Mouse (Mus musculus) cerebellum, adult 2 months (tissue): ENCODE data around the gene Plcxd3. TPM values are rescaled to one million over a fixed set of nuclear protein-coding genes. Genes with fewer than 3 reads are reported as not detected.
A peak's percentile ranks its signal among the peaks of the same experiment; 100 is the strongest.

Source experiments
- DNase-seq, 2 experiments: peaks; one replicate each; pipeline ENCODE4 v3.0.0; 2021
- H3K27ac ChIP-seq: fragments of 200-500 bp; 2 replicates; pipeline ENCODE4 v1.5.1; 2012; ENCODE audit warnings: low read length, control low read depth, inconsistent platforms; ENCODE audit not compliant: insufficient read depth
- H3K27me3 ChIP-seq: fragments of 200-500 bp; 2 replicates; pipeline ENCODE4 v1.6.1; 2012; ENCODE audit warnings: inconsistent platforms, mild to moderate bottlenecking, low read length, moderate library complexity; ENCODE audit not compliant: control insufficient read depth, insufficient read depth
- H3K4me1 ChIP-seq: fragments of 200-500 bp; 2 replicates; pipeline ENCODE4 v1.6.1; 2011; ENCODE audit warnings: low read length; ENCODE audit not compliant: control insufficient read depth, insufficient read depth
- H3K4me3 ChIP-seq: fragments of 200-500 bp; replicated peaks from 2 replicates; pipeline ENCODE3; 2011; ENCODE audit warnings: mild to moderate bottlenecking, low read depth, low read length, control low read depth; ENCODE audit not compliant: insufficient read depth
- CTCF ChIP-seq: fragments of 200-500 bp; IDR thresholded peaks from 2 replicates; pipeline ENCODE4 v1.5.1; 2011; ENCODE audit warnings: low read depth, mild to moderate bottlenecking, control low read depth, low read length, moderate library complexity, borderline replicate concordance; ENCODE audit not compliant: insufficient read depth
- POLR2A ChIP-seq: fragments of 200-500 bp; IDR thresholded peaks from 2 replicates; pipeline ENCODE4 v1.6.1; 2011; ENCODE audit warnings: low read length, control low read depth, borderline replicate concordance; ENCODE audit not compliant: insufficient read depth
- WGBS: fragments of 180-500 bp; shearing (Covaris S2); methylation state at CpG from one replicate; pipeline ENCODE4 v1.1.7; 2018; 5-methylcytosine and 5-hydroxymethylcytosine counted together
- polyA plus RNA-seq: library from polyadenylated mRNA; depleted of rRNA; stranded (reverse); fragments of >200 nt; gene quantifications from 2 replicates; pipeline ENCODE4 v1.2.3, GENCODE M21; 2012

The Plcxd3 gene
- polyA plus RNA-seq, 1 experiment: 13.2 TPM

DNA sequence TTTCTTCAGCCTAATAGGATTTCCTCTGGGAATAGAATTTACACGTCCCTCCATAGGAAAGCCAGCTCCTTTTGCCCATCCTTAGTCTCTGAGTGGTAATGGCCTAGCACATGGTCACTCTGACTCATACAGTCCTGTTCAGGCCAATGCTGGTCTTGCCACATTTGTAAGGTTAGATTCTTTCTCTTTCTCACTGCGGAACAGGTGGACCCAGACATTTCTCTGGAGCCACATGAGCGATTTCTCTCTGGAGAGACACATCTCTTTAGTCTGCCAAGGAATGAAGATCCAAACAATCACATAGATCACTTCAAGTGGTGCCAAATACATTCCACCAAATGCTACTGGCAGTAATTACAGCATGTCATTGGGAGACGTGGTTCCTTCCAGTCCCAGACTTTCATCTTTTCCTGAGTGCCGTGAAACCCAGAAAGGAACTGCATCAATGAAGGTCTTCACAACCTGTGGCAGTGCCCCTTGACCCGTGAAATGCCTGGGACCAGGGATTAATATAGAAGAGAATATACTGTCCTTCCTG, 769 bp upstream of the Plcxd3 start:
- Histone ChIP-seq H3K27me3 (no peaks in the 10 kb centered on the region), H3K4me1 (peaks cover 5% of the 10 kb centered on the region; the same call in 1 of the 2 replicates), H3K4me3 (peak overlapping the region; percentile 97), H3K27ac (peak overlapping the region; percentile 94; the same call in 1 of the 2 replicates)
- TF ChIP-seq POLR2A (no peak), CTCF (no peak)
- peak; percentile 44 to 59 for DNase-seq
- 30% methylated on average over 6 of the region's 6 CpGs for WGBS

DNA sequence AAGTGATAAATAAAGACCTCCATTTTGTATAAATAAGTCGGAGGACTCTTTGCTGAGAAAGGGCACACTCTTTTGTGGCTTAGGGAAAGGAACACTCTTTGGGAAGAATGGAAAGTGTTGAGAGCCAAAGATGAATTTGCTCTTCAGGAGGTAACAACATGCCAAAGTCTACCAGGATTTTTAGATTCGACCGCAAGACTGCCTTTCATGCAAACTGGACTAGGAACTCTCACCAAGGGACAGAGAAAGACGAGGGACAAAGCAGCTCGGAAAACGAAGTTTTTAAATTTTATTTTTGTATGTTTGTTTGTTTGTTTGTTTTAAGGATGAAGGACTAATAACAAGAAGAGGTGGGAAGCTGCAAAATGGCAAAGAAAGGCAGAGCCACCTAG, 264 bp upstream of the Plcxd3 start:
- Histone ChIP-seq H3K4me3 (peak overlapping the region; percentile 97), H3K27me3 (no peaks in the 10 kb centered on the region), H3K27ac (peak overlapping the region; percentile 94; the same call in 1 of the 2 replicates), H3K4me1 (peaks cover 5% of the 10 kb centered on the region; the same call in 1 of the 2 replicates)
- WGBS: 6% methylated on average over 6 of the region's 6 CpGs
- TF ChIP-seq CTCF: no peak
- TF ChIP-seq POLR2A: no peak
- DNase-seq: no peak

DNA sequence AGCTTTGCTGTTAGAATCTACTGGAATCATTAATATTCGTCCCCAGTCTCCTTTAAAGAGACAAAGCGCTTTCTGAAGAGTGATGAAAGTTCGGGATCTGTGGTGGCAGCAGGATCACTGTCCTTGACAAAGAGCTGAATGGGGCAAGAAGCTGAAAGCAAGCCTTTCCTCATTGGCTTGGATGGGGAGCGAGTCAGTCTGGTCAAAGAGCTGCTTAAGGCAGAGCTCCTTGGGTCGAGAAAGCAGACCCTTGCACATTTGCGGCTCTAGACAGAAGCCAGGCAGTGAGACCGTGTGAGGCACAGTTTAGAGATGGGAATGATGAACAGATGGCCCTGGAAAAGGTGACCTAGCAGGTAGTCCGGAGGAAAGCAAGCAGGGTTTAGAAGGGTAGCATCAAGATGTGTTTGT, 935 bp downstream of the Plcxd3 start:
- peak; percentile 80 to 90 for DNase-seq
- 3% methylated on average over 8 of the region's 8 CpGs for WGBS
- Histone ChIP-seq H3K27me3 (no peaks in the 10 kb centered on the region), H3K4me1 (peaks cover 5% of the 10 kb centered on the region; the same call in 1 of the 2 replicates), H3K27ac (peak overlapping the region; percentile 94), H3K4me3 (peak overlapping the region; percentile 97)
- TF ChIP-seq CTCF: no peak
- peak; percentile 25; the same call in 1 of the 2 replicates for TF ChIP-seq POLR2A

DNA sequence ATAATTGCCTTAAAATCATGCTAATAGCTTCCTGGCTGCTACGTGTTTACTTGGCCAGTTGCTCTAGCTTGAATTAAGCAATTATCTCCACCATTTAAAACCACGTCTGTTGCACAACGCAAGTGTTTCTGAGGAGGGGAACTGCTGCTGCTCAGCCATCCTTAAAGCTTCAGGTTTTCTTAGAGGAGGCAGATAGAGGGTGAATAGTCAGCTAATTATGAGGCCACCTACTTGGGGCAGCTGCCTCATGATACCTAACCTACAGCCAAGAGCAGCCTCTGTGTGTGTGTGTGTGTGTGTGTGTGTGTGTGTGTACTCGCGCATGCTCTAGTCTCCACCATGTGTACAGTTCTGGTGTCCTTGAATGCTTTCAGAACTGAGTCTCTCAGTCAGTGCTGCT, 3.5 kb downstream of the Plcxd3 start:
- 16% methylated on average over 5 of the region's 5 CpGs for WGBS
- Histone ChIP-seq H3K27ac (peak overlapping the region; percentile 15; the same call in 1 of the 2 replicates), H3K4me1 (peaks cover 14% of the 10 kb centered on the region; the same call in 1 of the 2 replicates), H3K4me3 (peak overlapping the region; percentile 59), H3K27me3 (no peaks in the 10 kb centered on the region)
- TF ChIP-seq CTCF: no peak
- no peak for TF ChIP-seq POLR2A
- peak; percentile 58 to 61 for DNase-seq

DNA sequence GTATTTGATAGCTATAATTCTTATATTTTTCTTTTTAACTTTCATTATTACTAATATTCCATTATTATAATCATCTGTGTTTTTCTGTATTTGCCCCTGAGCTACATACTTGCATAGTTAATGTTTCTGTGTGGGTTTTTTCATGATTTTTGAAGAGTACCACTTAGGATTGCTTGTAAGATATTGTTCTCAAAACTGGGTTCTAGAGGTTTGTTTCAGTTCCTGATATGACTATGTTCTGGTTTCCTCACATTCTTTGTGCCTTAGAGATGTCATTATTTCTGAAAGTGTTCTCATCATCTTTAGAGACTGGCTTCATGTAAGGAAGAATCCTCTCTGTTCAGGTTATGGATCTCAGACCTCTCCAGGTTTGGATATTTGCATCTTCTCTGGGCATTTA, 12.5 kb downstream of the Plcxd3 start:
- TF ChIP-seq CTCF (no peak), POLR2A (no peak)
- Histone ChIP-seq H3K27ac (no peak overlapping the region), H3K4me3 (no peak overlapping the region), H3K4me1 (peaks cover 3% of the 10 kb centered on the region; the same call in 1 of the 2 replicates), H3K27me3 (no peaks in the 10 kb centered on the region)
- DNase-seq: no peak

DNA sequence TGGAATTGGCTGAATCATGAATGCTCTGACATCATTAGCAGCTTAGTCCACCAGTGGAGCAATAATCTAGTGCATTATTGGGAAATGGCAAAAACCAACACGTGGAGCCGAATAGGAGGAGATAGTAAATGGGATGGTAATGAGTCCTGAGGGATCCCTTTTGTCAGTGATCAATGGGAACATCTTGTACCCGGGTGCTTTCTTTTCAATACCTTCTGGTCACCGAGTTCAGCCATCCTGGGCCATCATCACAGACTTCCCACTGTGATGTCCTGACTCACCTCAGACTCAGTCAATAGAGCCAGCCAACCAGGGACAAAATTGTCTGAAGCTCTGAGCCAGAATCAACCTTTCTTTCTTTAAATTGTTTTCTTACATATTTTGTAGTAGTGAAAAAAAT, 24.8 kb downstream of the Plcxd3 start:
- H3K27me3 ChIP-seq: no peaks in the 10 kb centered on the region
- H3K4me3 ChIP-seq: no peak overlapping the region
- TF ChIP-seq POLR2A: no peak
- no peak for TF ChIP-seq CTCF
- no peak overlapping the region for H3K27ac ChIP-seq
- peaks cover 5% of the 10 kb centered on the region; the same call in 1 of the 2 replicates for H3K4me1 ChIP-seq
- 15% methylated on average over 4 of the region's 4 CpGs for WGBS
- DNase-seq: peak in 1 of 2 experiments; percentile 68

DNA sequence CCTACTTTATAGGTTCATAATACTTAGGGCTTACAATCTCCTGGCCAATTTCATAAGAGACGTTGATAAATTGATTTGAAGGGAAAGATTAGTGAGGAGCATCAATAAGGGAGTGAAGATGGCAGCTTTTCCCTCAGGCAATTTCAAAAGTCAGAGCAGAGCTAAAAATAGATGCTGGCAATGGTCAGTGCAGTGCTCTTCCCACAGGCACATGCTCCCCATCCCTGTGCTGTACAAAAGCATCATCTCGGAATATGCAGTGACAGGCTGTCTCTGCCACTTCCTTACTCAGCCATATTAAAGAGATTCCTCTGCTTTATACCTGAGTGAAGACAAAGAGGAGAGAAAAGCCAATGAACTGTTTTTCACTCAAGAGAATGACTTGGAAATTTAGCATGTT, 36.0 kb downstream of the Plcxd3 start:
- H3K4me3 ChIP-seq: no peak overlapping the region
- WGBS: 11% methylated on average over 2 of the region's 2 CpGs
- peak; percentile 38 to 82 for DNase-seq
- TF ChIP-seq CTCF (no peak), POLR2A (no peak)
- H3K27ac ChIP-seq: no peak overlapping the region
- no peaks in the 10 kb centered on the region for H3K27me3 ChIP-seq
- H3K4me1 ChIP-seq: peaks cover 8% of the 10 kb centered on the region

DNA sequence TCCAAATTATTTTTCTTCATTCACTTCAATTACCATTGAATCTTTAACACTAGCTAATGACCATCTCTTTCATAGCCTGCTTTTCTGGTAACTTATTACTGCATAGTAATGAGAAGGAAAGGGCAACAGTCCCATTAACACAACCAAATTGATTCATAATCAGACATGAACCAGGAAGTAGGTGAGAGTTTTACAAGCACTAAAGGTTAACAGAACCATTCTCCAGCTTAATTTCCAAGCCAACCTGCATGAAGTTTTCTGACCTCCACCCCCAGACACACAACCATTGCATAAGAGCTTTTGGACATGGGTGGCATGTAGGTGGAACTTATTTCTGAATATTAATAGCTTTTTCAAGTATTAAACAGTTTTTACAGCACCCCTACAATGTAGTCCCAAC, 64.8 kb downstream of the Plcxd3 start:
- Histone ChIP-seq H3K4me3 (no peak overlapping the region), H3K4me1 (0 out of 2 replicates have a peak, but pooled peaks cover 2% of the 10 kb centered on the region), H3K27ac (no peak overlapping the region), H3K27me3 (no peaks in the 10 kb centered on the region)
- TF ChIP-seq POLR2A (no peak), CTCF (no peak)
- no peak for DNase-seq
